Mouse (Mus musculus): ENCODE results near the gene Defb38. TPM values are rescaled to one million over a fixed set of nuclear protein-coding genes. Genes with fewer than 3 reads are reported as not detected.

The Defb38 gene
- not detected in 2 replicates for polyA plus RNA-seq (2012; rRNA removed)

DNA sequence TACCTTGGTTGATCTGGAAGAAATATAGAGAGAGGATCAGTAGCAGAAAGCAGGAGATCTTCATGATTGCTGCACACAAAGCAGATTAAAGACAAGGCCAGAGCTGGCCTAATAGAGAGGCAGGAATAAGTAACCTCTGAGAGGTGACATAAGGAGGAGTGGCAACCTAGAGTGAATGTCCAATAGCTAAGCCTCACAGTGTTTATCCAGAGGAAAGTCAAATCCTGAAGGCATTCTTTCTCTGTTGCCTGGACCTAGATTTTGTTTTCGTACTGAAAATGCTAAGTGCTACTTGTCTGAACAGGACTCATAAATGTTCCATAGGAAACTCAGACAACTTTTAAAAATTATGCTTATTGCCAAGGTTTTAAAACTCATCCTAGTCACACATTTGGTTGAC lies at the start of gene Defb38:
Gene Defb38 (minus strand): TSS at position 101 of the 400 bp plus-strand sequence.
- no peak for DNase-seq
- Histone ChIP-seq H3K4me3 (ENCODE audit: insufficient read depth, low read depth, low read length) (no peak within 1 kb of the TSS), H3K4me1 (ENCODE audit: control insufficient read depth, insufficient read depth, low read length) (no peaks in the 10 kb centered on the region), H3K27me3 (replicated peaks; ENCODE audit: control insufficient read depth, insufficient read depth, low read length) (no peaks in the 10 kb centered on the region), H3K27ac (ENCODE audit: insufficient read depth, low read depth, low read length) (no peak within 1 kb of the TSS), H3K36me3 (ENCODE audit: control insufficient read depth, insufficient read depth, low read length) (no peaks in the 10 kb centered on the region)
- 86% methylated on average over 1 of the region's 1 CpGs for WGBS
- TF ChIP-seq POLR2A (IDR thresholded peaks at IDR 0.05; ENCODE audit: low read depth, low read length) (no peak), CTCF (conservative IDR thresholded peaks at IDR 0.05; ENCODE audit: insufficient read depth, insufficient read length, low read depth, low read length) (no peak)

- no peaks in the 10 kb centered on the region for H3K4me1 ChIP-seq (ENCODE audit: control insufficient read depth, insufficient read depth, low read length)
- TF ChIP-seq POLR2A (IDR thresholded peaks at IDR 0.05; ENCODE audit: low read depth, low read length) = no peak
- no peak for TF ChIP-seq CTCF (conservative IDR thresholded peaks at IDR 0.05; ENCODE audit: insufficient read depth, insufficient read length, low read depth, low read length)
- no peaks in the 10 kb centered on the region for H3K36me3 ChIP-seq (ENCODE audit: control insufficient read depth, insufficient read depth, low read length)
- H3K27ac ChIP-seq (ENCODE audit: insufficient read depth, low read depth, low read length) = no peak overlapping the region
- no peaks in the 10 kb centered on the region for H3K27me3 ChIP-seq (replicated peaks; ENCODE audit: control insufficient read depth, insufficient read depth, low read length)
- no peak overlapping the region for H3K4me3 ChIP-seq (ENCODE audit: insufficient read depth, low read depth, low read length)
- WGBS = 63% methylated on average over 2 of the region's 2 CpGs
- no peak for DNase-seq
Observed at GRCm38 (mm10) chr8:19066013-19066412, 39.6 kb upstream of the Defb38 start.

- Histone ChIP-seq H3K4me3 (ENCODE audit: insufficient read depth, low read depth, low read length) (no peak within 1 kb of the TSS), H3K36me3 (ENCODE audit: control insufficient read depth, insufficient read depth, low read length) (no peaks in the 10 kb centered on the region), H3K27me3 (replicated peaks; ENCODE audit: control insufficient read depth, insufficient read depth, low read length) (no peaks in the 10 kb centered on the region), H3K4me1 (ENCODE audit: control insufficient read depth, insufficient read depth, low read length) (no peaks in the 10 kb centered on the region), H3K27ac (ENCODE audit: insufficient read depth, low read depth, low read length) (no peak within 1 kb of the TSS)
- DNase-seq = no peak
- WGBS = 59% methylated on average over 1 of the region's 1 CpGs
- TF ChIP-seq POLR2A (IDR thresholded peaks at IDR 0.05; ENCODE audit: low read depth, low read length) (no peak), CTCF (conservative IDR thresholded peaks at IDR 0.05; ENCODE audit: insufficient read depth, insufficient read length, low read depth, low read length) (no peak)
Observed at GRCm38 (mm10) chr8:19064710-19065109, 38.3 kb upstream of the Defb38 start, which contains the start of gene Defb39. Gene Defb39, minus strand, starts transcription at chr8:19064810.

DNA sequence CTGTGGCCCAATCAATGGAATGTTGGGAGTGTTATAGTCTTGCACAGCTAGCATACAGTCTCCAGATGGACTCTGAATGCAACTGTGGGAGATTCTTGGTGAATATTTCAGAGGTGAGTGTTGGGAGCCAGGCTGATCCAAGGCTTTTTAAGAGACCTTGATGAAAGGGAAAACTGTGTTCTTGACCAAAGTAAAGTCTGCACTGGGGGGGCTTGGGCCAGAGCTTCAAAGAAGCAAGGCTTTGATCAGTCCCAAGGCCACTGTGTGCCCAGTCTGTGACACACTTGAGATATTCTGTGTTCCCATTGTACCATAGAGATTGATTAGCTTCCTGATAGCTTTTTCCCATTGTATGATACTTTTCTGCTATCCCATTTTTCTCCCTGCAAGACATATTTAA lies 36.5 kb upstream of the Defb38 start:
- Histone ChIP-seq H3K36me3 (ENCODE audit: control insufficient read depth, insufficient read depth, low read length) (no peaks in the 10 kb centered on the region), H3K4me3 (ENCODE audit: insufficient read depth, low read depth, low read length) (no peak overlapping the region), H3K27ac (ENCODE audit: insufficient read depth, low read depth, low read length) (no peak overlapping the region), H3K4me1 (ENCODE audit: control insufficient read depth, insufficient read depth, low read length) (no peaks in the 10 kb centered on the region), H3K27me3 (replicated peaks; ENCODE audit: control insufficient read depth, insufficient read depth, low read length) (no peaks in the 10 kb centered on the region)
- TF ChIP-seq POLR2A (IDR thresholded peaks at IDR 0.05; ENCODE audit: low read depth, low read length) = no peak
- TF ChIP-seq CTCF (conservative IDR thresholded peaks at IDR 0.05; ENCODE audit: insufficient read depth, insufficient read length, low read depth, low read length) = no peak
- no peak for DNase-seq

DNA sequence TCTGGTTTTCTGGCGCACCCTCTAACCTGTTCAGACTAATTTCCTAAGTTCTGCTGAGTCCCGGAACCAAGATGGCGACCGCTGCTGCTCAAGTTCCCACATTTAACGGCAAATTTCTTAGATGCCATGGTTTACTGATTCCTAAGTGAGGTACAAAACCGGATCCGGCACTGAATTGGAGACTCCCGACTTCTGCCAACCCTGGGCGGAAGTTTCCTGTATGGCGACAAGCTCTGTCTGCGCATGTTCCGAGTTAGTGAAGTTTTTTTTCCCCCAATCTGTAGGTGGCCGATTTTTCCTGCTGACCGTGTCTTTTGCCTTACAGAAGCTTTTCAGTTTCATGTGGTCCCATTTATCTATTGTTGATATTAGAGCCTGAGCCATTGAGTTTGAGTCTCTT lies 18.9 kb upstream of the Defb38 start:
- DNase-seq = no peak

More for the DNA sequence above, 18.9 kb upstream of the Defb38 start:
- H3K27me3 ChIP-seq (replicated peaks; ENCODE audit: control insufficient read depth, insufficient read depth, low read length) = no peaks in the 10 kb centered on the region
- TF ChIP-seq CTCF (conservative IDR thresholded peaks at IDR 0.05; ENCODE audit: insufficient read depth, insufficient read length, low read depth, low read length) = no peak
- TF ChIP-seq POLR2A (IDR thresholded peaks at IDR 0.05; ENCODE audit: low read depth, low read length) = no peak
- no peak overlapping the region for H3K4me3 ChIP-seq (ENCODE audit: insufficient read depth, low read depth, low read length)
- WGBS = 93% methylated on average over 14 of the region's 14 CpGs
- no peaks in the 10 kb centered on the region for H3K36me3 ChIP-seq (ENCODE audit: control insufficient read depth, insufficient read depth, low read length)
- H3K27ac ChIP-seq (ENCODE audit: insufficient read depth, low read depth, low read length) = no peak overlapping the region
- H3K4me1 ChIP-seq (ENCODE audit: control insufficient read depth, insufficient read depth, low read length) = no peaks in the 10 kb centered on the region

Other genes with a start within 250 kb of the Defb38 start
- gene Defb40, start 48.3 kb downstream of the Defb38 start, polyA plus RNA-seq (2012; rRNA removed) = not detected in 2 replicates
- not detected in 2 replicates for gene Defb37, start 35.5 kb downstream of the Defb38 start, polyA plus RNA-seq (2012; rRNA removed)
- not detected in 2 replicates for gene Defb39, start 38.2 kb upstream of the Defb38 start, polyA plus RNA-seq (2012; rRNA removed)
- not detected in 2 replicates for gene Defb12, start 88.3 kb upstream of the Defb38 start, polyA plus RNA-seq (2012; rRNA removed)
- not detected in 2 replicates for gene Defb34, start 97.2 kb upstream of the Defb38 start, polyA plus RNA-seq (2012; rRNA removed)
- not detected in 2 replicates for gene Gm45826, start 114.2 kb upstream of the Defb38 start, polyA plus RNA-seq (2012; rRNA removed)
- gene Defb14, start 167.8 kb upstream of the Defb38 start, polyA plus RNA-seq (2012; rRNA removed) = not detected in 2 replicates
- not detected in 2 replicates for gene Defb4, start 172.1 kb upstream of the Defb38 start, polyA plus RNA-seq (2012; rRNA removed)
- not detected in 2 replicates for gene Defb6, start 198.9 kb upstream of the Defb38 start, polyA plus RNA-seq (2012; rRNA removed)
- gene Defb46, start 213.3 kb upstream of the Defb38 start, polyA plus RNA-seq (2012; rRNA removed) = not detected in 2 replicates
- gene Defb5, start 221.0 kb upstream of the Defb38 start, polyA plus RNA-seq (2012; rRNA removed) = not detected in 2 replicates